Mouse (Mus musculus): ENCODE results near the gene Asgr1.

DNA sequence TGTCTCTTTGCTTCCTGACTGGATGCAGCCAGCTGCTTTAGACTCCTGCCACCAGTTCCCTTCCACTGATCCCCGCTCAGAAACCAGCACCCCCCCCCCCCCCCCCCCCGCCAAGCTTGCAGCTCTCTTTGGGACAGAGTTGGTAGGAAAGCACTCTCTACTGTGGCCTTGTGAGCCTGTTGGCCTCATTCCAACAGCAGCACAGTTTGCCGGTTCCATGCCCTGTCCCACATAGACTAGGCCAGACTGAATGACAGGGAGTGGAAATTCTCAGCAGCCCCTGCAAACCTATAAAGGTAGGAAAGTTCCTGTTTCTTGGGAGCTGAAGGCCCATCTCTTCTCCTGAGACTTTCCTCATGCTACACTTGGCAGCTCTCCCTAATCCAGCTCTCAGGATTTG is 23.6 kb downstream of the Asgr1 start:
- TF ChIP-seq CTCF (IDR thresholded peaks at IDR 0.05 in 2 of 3, conservative IDR thresholded peaks at IDR 0.05 in 1 of 3; ENCODE audit: control insufficient read depth in 1 of 3, insufficient read depth in 1 of 3, low read depth in 2 of 3, low read length in 3 of 3, poor library complexity in 1 of 3, severe bottlenecking in 1 of 3), result no peak
- TF ChIP-seq MAFK (IDR thresholded peaks at IDR 0.05; ENCODE audit: borderline replicate concordance, low read depth, low read length), result no peak
- TF ChIP-seq POLR2A (IDR thresholded peaks at IDR 0.05; ENCODE audit: control insufficient read depth in 1 of 2, insufficient read depth in 1 of 2, low read depth in 1 of 2, low read length in 2 of 2, poor library complexity in 1 of 2), result no peak
- no peak for TF ChIP-seq EP300 (IDR thresholded peaks at IDR 0.05; ENCODE audit: low read depth in 1 of 2, low read length in 2 of 2)
- 0 out of 2 replicates have a peak, but pooled peaks have one; percentile 31 for TF ChIP-seq MAX (IDR thresholded peaks at IDR 0.05; ENCODE audit: low read length)
- no peak for TF ChIP-seq MYC (IDR thresholded peaks at IDR 0.05; ENCODE audit: low read depth, low read length)
